Mouse (Mus musculus): Measurements from ENCODE around the gene Nup210l. TPM values are rescaled to one million over a fixed set of nuclear protein-coding genes. Genes with fewer than 3 reads are reported as not detected.

Gene Nup210l
- polyA plus RNA-seq, 1 experiment = 0.35 TPM

DNA sequence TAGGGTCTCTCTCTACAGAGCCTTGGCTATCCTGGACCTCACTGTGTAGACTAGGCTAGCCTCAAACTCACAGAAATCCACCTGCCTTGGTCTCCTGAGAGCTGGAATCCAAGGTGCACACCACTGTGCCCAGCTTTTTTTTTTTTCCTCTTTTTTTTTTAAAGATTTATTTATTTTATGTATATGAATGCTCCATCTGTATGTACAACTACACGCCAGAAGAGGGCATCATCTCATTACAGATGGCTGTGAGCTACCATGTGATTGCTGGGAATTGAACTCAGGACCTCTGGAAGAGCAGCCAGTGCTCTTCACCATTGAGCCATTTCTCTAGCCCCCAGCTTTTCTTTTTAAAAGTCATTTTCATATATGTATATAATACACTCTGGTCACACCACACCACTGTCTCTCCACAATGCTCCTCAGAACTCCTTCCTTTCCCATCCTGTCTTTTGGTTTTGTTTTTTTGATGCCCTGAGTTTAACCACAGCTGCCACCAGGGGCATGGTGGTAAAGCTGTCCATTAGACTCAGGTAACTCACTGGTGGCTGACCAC, 112.0 kb downstream of the Nup210l start:
- Histone ChIP-seq H3K27me3 (ENCODE audit: control insufficient read depth, insufficient read depth, insufficient read length) (no peaks in the 10 kb centered on the region), H3K36me3 (ENCODE audit: control insufficient read depth, insufficient read depth) (peaks cover 17% of the 10 kb centered on the region), H3K4me3 (no peak overlapping the region), H3ac (ENCODE audit: control insufficient read depth, insufficient read length) (no peak overlapping the region), H3K79me2 (ENCODE audit: control insufficient read depth, insufficient read depth) (peaks cover 25% of the 10 kb centered on the region), H3K4me2 (ENCODE audit: low read depth) (no peak overlapping the region)
- no peak for TF ChIP-seq REST (IDR thresholded peaks at IDR 0.05; ENCODE audit: insufficient read depth, insufficient read length)
- no peak for TF ChIP-seq MYOD1 (IDR thresholded peaks at IDR 0.05; ENCODE audit: control insufficient read depth in 1 of 3, insufficient read length in 2 of 3, low read depth in 2 of 3)
- TF ChIP-seq CEBPB (IDR thresholded peaks at IDR 0.05; ENCODE audit: insufficient read depth, poor library complexity, severe bottlenecking) = no peak
- TF ChIP-seq SRF (IDR thresholded peaks at IDR 0.05; ENCODE audit: control insufficient read depth, insufficient read length, low read depth) = no peak
- TF ChIP-seq USF1 (IDR thresholded peaks at IDR 0.05; ENCODE audit: low read depth) = peak; percentile 1

- H3K79me2 ChIP-seq (ENCODE audit: control insufficient read depth, insufficient read depth) = no peaks in the 10 kb centered on the region
- TF ChIP-seq POLR2A (IDR thresholded peaks at IDR 0.05; ENCODE audit: insufficient read length, low read depth) = no peak
- no peak for TF ChIP-seq TCF12 (IDR thresholded peaks at IDR 0.05; ENCODE audit: insufficient read depth, poor library complexity, severe bottlenecking)
- H3K4me2 ChIP-seq (ENCODE audit: low read depth) = peak overlapping the region; percentile 91
- no peak overlapping the region for H3ac ChIP-seq (ENCODE audit: control insufficient read depth, insufficient read length)
- peak overlapping the region; percentile 28 for H3K4me3 ChIP-seq
- H3K27me3 ChIP-seq (ENCODE audit: control insufficient read depth, insufficient read depth, insufficient read length) = no peaks in the 10 kb centered on the region
- no peaks in the 10 kb centered on the region for H3K36me3 ChIP-seq (ENCODE audit: control insufficient read depth, insufficient read depth)
Observed at GRCm38 (mm10) chr3:90220088-90220487, 116.2 kb downstream of the Nup210l start.

DNA sequence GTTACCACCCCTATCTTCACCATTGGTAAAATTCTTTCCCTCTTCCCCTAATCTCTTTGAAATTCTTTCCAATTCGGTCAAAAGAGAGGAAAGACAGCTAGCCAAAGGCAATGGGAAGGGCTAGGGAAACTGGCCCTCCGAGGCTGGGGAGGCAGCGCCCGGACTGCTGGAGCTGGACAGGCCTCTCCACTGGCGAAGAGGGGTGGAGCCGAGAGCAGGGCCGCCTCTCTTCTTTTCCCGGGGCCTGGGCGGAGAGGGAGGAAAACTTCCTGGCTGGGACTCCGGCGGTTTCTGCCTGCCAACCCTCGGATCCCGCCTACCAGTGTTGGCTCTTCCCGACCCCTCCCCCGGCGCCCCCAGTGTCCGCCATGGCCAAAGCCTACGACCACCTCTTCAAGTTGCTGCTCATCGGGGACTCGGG, 116.6 kb downstream of the Nup210l start:
- Histone ChIP-seq H3K4me3 (peak overlapping the region; percentile 28), H3K27me3 (ENCODE audit: control insufficient read depth, insufficient read depth, insufficient read length) (no peaks in the 10 kb centered on the region), H3ac (ENCODE audit: control insufficient read depth, insufficient read length) (no peak overlapping the region), H3K36me3 (ENCODE audit: control insufficient read depth, insufficient read depth) (no peaks in the 10 kb centered on the region), H3K4me2 (ENCODE audit: low read depth) (peak overlapping the region; percentile 91), H3K79me2 (ENCODE audit: control insufficient read depth, insufficient read depth) (no peaks in the 10 kb centered on the region)
- TF ChIP-seq POLR2A (IDR thresholded peaks at IDR 0.05; ENCODE audit: insufficient read length, low read depth) (peak; percentile 78), REST (IDR thresholded peaks at IDR 0.05; ENCODE audit: insufficient read depth, insufficient read length) (no peak), POLR2AphosphoS2 (IDR thresholded peaks at IDR 0.05; ENCODE audit: insufficient read length, low read depth) (peak; percentile 51), MYOD1 (IDR thresholded peaks at IDR 0.05; ENCODE audit: control insufficient read depth in 1 of 3, insufficient read length in 2 of 3, low read depth in 2 of 3) (no peak)

GRCm38 (mm10) chr3:90221123-90221522, 117.2 kb downstream of the Nup210l start:
- TF ChIP-seq MYOG (IDR thresholded peaks at IDR 0.05; ENCODE audit: control insufficient read depth in 1 of 3, insufficient read depth in 1 of 3, insufficient read length in 2 of 3, low read depth in 2 of 3) (no peak), POLR2A (IDR thresholded peaks at IDR 0.05; ENCODE audit: insufficient read length, low read depth) (no peak), MYOD1 (IDR thresholded peaks at IDR 0.05; ENCODE audit: control insufficient read depth in 1 of 3, insufficient read length in 2 of 3, low read depth in 2 of 3) (no peak), POLR2AphosphoS2 (IDR thresholded peaks at IDR 0.05; ENCODE audit: insufficient read length, low read depth) (no peak), TCF12 (IDR thresholded peaks at IDR 0.05; ENCODE audit: insufficient read depth, poor library complexity, severe bottlenecking) (no peak), REST (IDR thresholded peaks at IDR 0.05; ENCODE audit: insufficient read depth, insufficient read length) (no peak), MAX (IDR thresholded peaks at IDR 0.05; ENCODE audit: low read depth) (no peak), TCF3 (IDR thresholded peaks at IDR 0.05; ENCODE audit: insufficient read length, low read depth) (no peak), E2F4 (IDR thresholded peaks at IDR 0.05; ENCODE audit: insufficient read depth) (no peak), USF1 (IDR thresholded peaks at IDR 0.05; ENCODE audit: low read depth) (no peak), SRF (IDR thresholded peaks at IDR 0.05; ENCODE audit: control insufficient read depth, insufficient read length, low read depth) (no peak), CEBPB (IDR thresholded peaks at IDR 0.05; ENCODE audit: insufficient read depth, poor library complexity, severe bottlenecking) (no peak)
- Histone ChIP-seq H3K79me2 (ENCODE audit: control insufficient read depth, insufficient read depth) (no peaks in the 10 kb centered on the region), H3K27me3 (ENCODE audit: control insufficient read depth, insufficient read depth, insufficient read length) (no peaks in the 10 kb centered on the region), H3K36me3 (ENCODE audit: control insufficient read depth, insufficient read depth) (no peaks in the 10 kb centered on the region), H3K4me2 (ENCODE audit: low read depth) (peak overlapping the region; percentile 91), H3ac (ENCODE audit: control insufficient read depth, insufficient read length) (no peak overlapping the region), H3K4me3 (peak overlapping the region; percentile 28)

DNA sequence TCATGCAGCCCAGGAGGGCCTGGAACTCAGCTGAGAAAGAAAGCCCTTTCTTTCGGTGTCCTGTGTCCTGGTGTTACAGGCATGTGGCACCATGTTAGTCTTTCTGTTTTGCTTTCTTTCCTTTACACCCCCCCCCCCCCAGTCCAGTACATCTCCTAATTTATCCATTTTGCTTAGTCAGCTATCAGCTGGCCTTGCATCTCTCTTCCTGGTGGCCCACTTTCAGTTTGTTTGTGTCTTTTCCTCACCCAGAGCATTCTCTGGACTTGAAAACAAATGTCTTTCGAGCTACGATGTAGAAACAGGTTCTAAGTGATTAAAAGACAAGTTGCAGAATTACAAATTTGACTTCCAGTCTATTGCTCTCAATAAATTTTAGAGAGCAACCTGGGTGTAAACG, 118.5 kb downstream of the Nup210l start:
- Histone ChIP-seq H3K36me3 (ENCODE audit: control insufficient read depth, insufficient read depth) (no peaks in the 10 kb centered on the region), H3K27me3 (ENCODE audit: control insufficient read depth, insufficient read depth, insufficient read length) (no peaks in the 10 kb centered on the region), H3K4me3 (no peak overlapping the region), H3K79me2 (ENCODE audit: control insufficient read depth, insufficient read depth) (no peaks in the 10 kb centered on the region), H3K4me2 (ENCODE audit: low read depth) (no peak overlapping the region), H3ac (ENCODE audit: control insufficient read depth, insufficient read length) (no peak overlapping the region)
- TF ChIP-seq SRF (IDR thresholded peaks at IDR 0.05; ENCODE audit: control insufficient read depth, insufficient read length, low read depth) (no peak), USF1 (IDR thresholded peaks at IDR 0.05; ENCODE audit: low read depth) (no peak), MYOG (IDR thresholded peaks at IDR 0.05; ENCODE audit: control insufficient read depth in 1 of 3, insufficient read depth in 1 of 3, insufficient read length in 2 of 3, low read depth in 2 of 3) (no peak), MYOD1 (IDR thresholded peaks at IDR 0.05; ENCODE audit: control insufficient read depth in 1 of 3, insufficient read length in 2 of 3, low read depth in 2 of 3) (no peak), E2F4 (IDR thresholded peaks at IDR 0.05; ENCODE audit: insufficient read depth) (no peak), POLR2A (IDR thresholded peaks at IDR 0.05; ENCODE audit: insufficient read length, low read depth) (no peak), TCF12 (IDR thresholded peaks at IDR 0.05; ENCODE audit: insufficient read depth, poor library complexity, severe bottlenecking) (no peak), POLR2AphosphoS2 (IDR thresholded peaks at IDR 0.05; ENCODE audit: insufficient read length, low read depth) (no peak), CEBPB (IDR thresholded peaks at IDR 0.05; ENCODE audit: insufficient read depth, poor library complexity, severe bottlenecking) (no peak), MAX (IDR thresholded peaks at IDR 0.05; ENCODE audit: low read depth) (no peak), REST (IDR thresholded peaks at IDR 0.05; ENCODE audit: insufficient read depth, insufficient read length) (no peak), TCF3 (IDR thresholded peaks at IDR 0.05; ENCODE audit: insufficient read length, low read depth) (no peak)

Measured in myocyte (in vitro differentiated cells).